Mouse (Mus musculus) heart, embryonic 11.5 days (tissue): ENCODE data around the gene Gp1ba. TPM values are rescaled to one million over a fixed set of nuclear protein-coding genes. Genes with fewer than 3 reads are reported as not detected.

Source experiments
- ATAC-seq: fragments of 200-750 bp; cut with Nextera tagmentation; replicated peaks from 2 replicates; pipeline ENCODE4 v1.8.0; 2017; ENCODE audit warnings: moderate library complexity; ENCODE audit not compliant: insufficient number of reproducible peaks, low FRiP score, low TSS enrichment
- H3K27ac ChIP-seq: fragments of 300-500 bp; sonication (generic); 2 replicates; pipeline ENCODE4 v1.5.1; 2014; ENCODE audit warnings: mild to moderate bottlenecking, low read depth, low read length
- H3K27me3 ChIP-seq: fragments of 300-500 bp; sonication (generic); 2 replicates; pipeline ENCODE4 v1.6.1; 2014; ENCODE audit warnings: mild to moderate bottlenecking, low read length, mixed read lengths; ENCODE audit not compliant: control insufficient read depth, insufficient read depth
- H3K36me3 ChIP-seq: fragments of 300-500 bp; sonication (generic); 2 replicates; pipeline ENCODE4 v1.6.1; 2014; ENCODE audit warnings: mild to moderate bottlenecking, low read length, moderate library complexity, mixed read lengths; ENCODE audit not compliant: control insufficient read depth, insufficient read depth
- H3K4me1 ChIP-seq: fragments of 300-500 bp; sonication (generic); 2 replicates; pipeline ENCODE4 v1.6.1; 2014; ENCODE audit warnings: low read length; ENCODE audit not compliant: control insufficient read depth, insufficient read depth
- H3K4me2 ChIP-seq: fragments of 300-500 bp; sonication (generic); 2 replicates; pipeline ENCODE4 v1.6.1; 2014; ENCODE audit warnings: mild to moderate bottlenecking, moderate library complexity
- H3K4me3 ChIP-seq: fragments of 300-500 bp; sonication (generic); 2 replicates; pipeline ENCODE4 v1.5.1; 2014; ENCODE audit warnings: low read depth, low read length
- H3K9ac ChIP-seq: fragments of 300-500 bp; sonication (generic); 2 replicates; pipeline ENCODE4 v1.6.1; 2014; ENCODE audit warnings: mild to moderate bottlenecking, low read depth, low read length, moderate library complexity
- H3K9me3 ChIP-seq: fragments of 300-500 bp; sonication (generic); replicated peaks from 2 replicates; pipeline ENCODE4 v1.6.1; 2016; ENCODE audit warnings: low read length; ENCODE audit not compliant: control insufficient read depth
- WGBS: fragments of 180-500 bp; shearing (Covaris S2); extraction: QIAGEN DNeasy Blood & Tissue Kit; methylation state at CpG from one replicate; pipeline ENCODE4 v1.1.7; 2014; ENCODE audit not compliant: insufficient replicate concordance; 5-methylcytosine and 5-hydroxymethylcytosine counted together
- polyA plus RNA-seq: library from polyadenylated mRNA; unstranded; fragments of >200 nt; fragmentation: Nextera tagmentation; extraction: Ambion mirVana; gene quantifications from 2 replicates; pipeline ENCODE4 v1.2.1, GENCODE M21; 2014

The Gp1ba gene
- polyA plus RNA-seq, 1 experiment from 2014 or later: 2.6 TPM

DNA sequence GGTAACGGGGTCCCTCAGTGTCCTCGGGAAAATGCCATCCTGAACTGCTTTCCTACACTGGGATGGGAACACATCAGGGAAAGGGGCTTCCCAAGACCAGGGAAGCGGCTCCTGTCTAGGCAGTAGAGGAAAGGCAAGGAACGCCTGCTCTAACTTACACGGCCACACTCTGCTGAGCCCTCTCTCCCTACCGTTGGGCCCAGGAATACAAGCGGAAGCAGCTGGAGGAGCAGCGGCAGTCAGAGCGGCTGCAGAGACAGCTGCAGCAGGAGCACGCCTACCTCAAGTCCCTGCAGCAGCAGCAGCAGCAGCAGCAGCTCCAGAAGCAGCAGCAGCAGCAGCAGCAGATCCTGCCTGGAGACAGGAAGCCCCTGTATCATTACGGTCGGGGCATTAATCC, 32.2 kb upstream of the Gp1ba start:
- no peak for ATAC-seq
- H3K27me3 ChIP-seq: no peaks in the 10 kb centered on the region
- peaks cover 42% of the 10 kb centered on the region for H3K36me3 ChIP-seq
- H3K9me3 ChIP-seq: no peaks in the 10 kb centered on the region
- WGBS: 69% methylated on average over 12 of the region's 12 CpGs
- H3K4me2 ChIP-seq: no peak overlapping the region
- H3K9ac ChIP-seq: no peak overlapping the region
- no peak overlapping the region for H3K4me3 ChIP-seq
- no peaks in the 10 kb centered on the region for H3K4me1 ChIP-seq
- H3K27ac ChIP-seq: no peak overlapping the region

DNA sequence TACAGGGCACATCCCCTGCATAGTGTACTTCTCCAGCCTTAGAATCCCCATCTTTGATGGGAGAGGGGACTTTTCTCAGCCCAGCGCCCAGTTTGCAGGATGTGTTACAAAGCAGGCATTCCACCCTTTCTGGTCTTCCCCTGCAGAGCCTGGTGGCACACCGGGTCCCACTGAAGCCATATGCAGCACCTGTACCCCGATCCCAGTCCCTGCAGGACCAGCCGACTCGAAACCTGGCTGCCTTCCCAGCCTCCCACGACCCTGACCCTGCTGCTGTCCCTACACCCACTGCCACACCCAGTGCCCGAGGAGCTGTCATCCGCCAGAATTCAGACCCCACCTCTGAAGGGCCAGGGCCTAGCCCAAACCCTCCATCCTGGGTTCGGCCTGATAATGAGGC, 31.3 kb upstream of the Gp1ba start:
- 92% methylated on average over 9 of the region's 9 CpGs for WGBS
- no peak overlapping the region for H3K9ac ChIP-seq
- H3K27ac ChIP-seq: no peak overlapping the region
- ATAC-seq: no peak
- no peak overlapping the region for H3K4me3 ChIP-seq
- peaks cover 47% of the 10 kb centered on the region for H3K36me3 ChIP-seq
- H3K9me3 ChIP-seq: no peaks in the 10 kb centered on the region
- no peaks in the 10 kb centered on the region for H3K4me1 ChIP-seq
- no peak overlapping the region for H3K4me2 ChIP-seq
- H3K27me3 ChIP-seq: no peaks in the 10 kb centered on the region

DNA sequence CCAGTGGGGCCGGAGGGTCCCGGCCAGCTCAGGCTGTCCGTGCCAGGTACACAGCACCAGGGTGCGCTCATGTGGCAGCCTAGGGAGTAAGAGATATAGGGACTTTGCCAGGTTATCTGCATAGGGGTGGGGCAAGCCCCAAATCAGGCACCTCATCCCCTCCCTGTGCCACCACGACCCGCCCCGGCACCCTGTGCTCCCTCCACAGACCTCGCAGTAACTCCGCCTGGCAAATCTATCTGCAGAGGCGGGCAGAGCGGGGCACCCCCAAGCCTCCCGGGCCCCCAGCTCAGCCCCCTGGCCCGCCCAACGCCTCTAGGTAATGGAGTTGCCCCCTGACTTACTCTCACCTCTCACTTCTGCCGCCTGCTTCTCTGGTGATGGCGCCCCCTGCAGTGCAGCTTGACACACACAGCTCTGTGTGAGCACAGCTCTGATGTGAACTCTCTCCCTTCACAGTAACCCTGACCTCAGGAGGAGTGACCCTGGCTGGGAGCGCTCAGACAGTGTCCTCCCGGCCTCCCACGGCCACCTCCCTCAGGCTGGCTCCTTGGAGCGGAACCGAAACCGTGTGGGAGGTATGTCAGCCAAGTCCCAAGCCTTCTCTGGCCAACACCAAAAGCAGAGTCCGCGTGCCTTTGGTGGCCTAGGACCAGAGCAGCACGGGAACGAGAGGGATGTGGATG, 30.4 kb upstream of the Gp1ba start:
- Histone ChIP-seq H3K4me2 (no peak overlapping the region), H3K27me3 (no peaks in the 10 kb centered on the region), H3K27ac (no peak overlapping the region), H3K4me3 (no peak overlapping the region), H3K4me1 (no peaks in the 10 kb centered on the region), H3K9ac (no peak overlapping the region), H3K9me3 (no peaks in the 10 kb centered on the region), H3K36me3 (peaks cover 54% of the 10 kb centered on the region)
- no peak for ATAC-seq
- 85% methylated on average over 26 of the region's 26 CpGs for WGBS

- no peak overlapping the region for H3K4me2 ChIP-seq
- H3K9ac ChIP-seq: no peak overlapping the region
- H3K9me3 ChIP-seq: no peaks in the 10 kb centered on the region
- H3K4me3 ChIP-seq: no peak overlapping the region
- H3K27me3 ChIP-seq: peaks cover 1% of the 10 kb centered on the region
- WGBS: 85% methylated on average over 4 of the region's 4 CpGs
- ATAC-seq: no peak
- H3K27ac ChIP-seq: no peak overlapping the region
- peaks cover 49% of the 10 kb centered on the region for H3K36me3 ChIP-seq
- H3K4me1 ChIP-seq: peaks cover 11% of the 10 kb centered on the region
Observed at GRCm38 (mm10) chr11:70610752-70611151, 28.2 kb upstream of the Gp1ba start.

- Histone ChIP-seq H3K27ac (no peak overlapping the region), H3K4me1 (peaks cover 11% of the 10 kb centered on the region), H3K4me2 (no peak overlapping the region), H3K9me3 (no peaks in the 10 kb centered on the region), H3K9ac (no peak overlapping the region), H3K27me3 (peaks cover 8% of the 10 kb centered on the region), H3K4me3 (no peak overlapping the region), H3K36me3 (peaks cover 36% of the 10 kb centered on the region)
- 68% methylated on average over 7 of the region's 7 CpGs for WGBS
- ATAC-seq: no peak
Observed at GRCm38 (mm10) chr11:70612505-70612904, 26.4 kb upstream of the Gp1ba start.

- peak overlapping the region; percentile 3; the same call in 1 of the 2 replicates for H3K27ac ChIP-seq
Observed at GRCm38 (mm10) chr11:70615074-70615473, 23.8 kb upstream of the Gp1ba start.

GRCm38 (mm10) chr11:70615516-70616093, 23.3 kb upstream of the Gp1ba start, which contains the start of gene 4930544D05Rik:
Gene 4930544D05Rik (plus strand): TSS chr11:70615848.
- Histone ChIP-seq H3K9ac (peak within 1 kb of the TSS; percentile 69), H3K9me3 (no peaks in the 10 kb centered on the region), H3K4me1 (peaks cover 11% of the 10 kb centered on the region), H3K4me3 (peak within 1 kb of the TSS; percentile 45), H3K4me2 (peak within 1 kb of the TSS; percentile 95), H3K27me3 (peaks cover 8% of the 10 kb centered on the region), H3K36me3 (peaks cover 15% of the 10 kb centered on the region), H3K27ac (peak within 1 kb of the TSS; percentile 3; the same call in 1 of the 2 replicates)
- WGBS: 10% methylated on average over 21 of the region's 21 CpGs
- ATAC-seq: no peak

More at GRCm38 (mm10) chr11:70615074-70615473, 23.8 kb upstream of the Gp1ba start:
- H3K9me3 ChIP-seq: no peaks in the 10 kb centered on the region
- H3K27me3 ChIP-seq: peaks cover 8% of the 10 kb centered on the region
- peak overlapping the region; percentile 45 for H3K4me3 ChIP-seq
- H3K4me1 ChIP-seq: peaks cover 11% of the 10 kb centered on the region
- H3K4me2 ChIP-seq: peak overlapping the region; percentile 95
- H3K36me3 ChIP-seq: peaks cover 19% of the 10 kb centered on the region
- ATAC-seq: peak; percentile 70; the same call in 1 of the 2 replicates
- 3% methylated on average over 17 of the region's 17 CpGs for WGBS
- H3K9ac ChIP-seq: peak overlapping the region; percentile 69

GRCm38 (mm10) chr11:70619101-70619500, 19.8 kb upstream of the Gp1ba start, which contains the start of gene Chrne:
Gene Chrne (minus strand): TSS chr11:70619216.
- Histone ChIP-seq H3K4me3 (no peak within 1 kb of the TSS), H3K4me2 (no peak within 1 kb of the TSS), H3K4me1 (peaks cover 13% of the 10 kb centered on the region), H3K27ac (no peak within 1 kb of the TSS), H3K9ac (no peak within 1 kb of the TSS), H3K9me3 (no peaks in the 10 kb centered on the region), H3K27me3 (peaks cover 8% of the 10 kb centered on the region), H3K36me3 (no peaks in the 10 kb centered on the region)
- WGBS: 25% methylated on average over 1 of the region's 1 CpGs
- no peak for ATAC-seq
